Mouse (Mus musculus): ENCODE measurements at regions not wholly inside any gene's neighbourhood (a gene's known extent, or its start where the extent isn't known, plus 50 kb on each side); places are given as distances from the start of the nearest gene placed in this dataset.

GRCm38 (mm10) chr16:24213577-24213976 is 179.7 kb upstream of the Lpp start:
- DNase-seq: no peak

- DNase-seq: no peak
Observed at GRCm38 (mm10) chr16:24212702-24213101, 180.6 kb upstream of the Lpp start.

GRCm38 (mm10) chr16:24211588-24211987 is 181.7 kb upstream of the Lpp start:
- no peak for DNase-seq

- no peak for DNase-seq
Observed at GRCm38 (mm10) chr16:24208876-24209275, 184.4 kb upstream of the Lpp start.

GRCm38 (mm10) chr16:24208118-24208517 is 185.2 kb upstream of the Lpp start:
- DNase-seq: no peak

- DNase-seq: no peak
Observed at GRCm38 (mm10) chr16:24207056-24207455, 186.3 kb upstream of the Lpp start.

GRCm38 (mm10) chr16:24206461-24206861 is 186.8 kb upstream of the Lpp start:
- no peak for DNase-seq

- DNase-seq: no peak
Observed at GRCm38 (mm10) chr16:24205594-24205993, 187.7 kb upstream of the Lpp start.

GRCm38 (mm10) chr16:24204064-24204730 is 189.1 kb upstream of the Lpp start:
- DNase-seq: no peak

GRCm38 (mm10) chr16:24202653-24203052 is 190.7 kb upstream of the Lpp start:
- no peak for DNase-seq

- DNase-seq: no peak
Observed at GRCm38 (mm10) chr16:24201455-24201854, 191.9 kb upstream of the Lpp start.

- DNase-seq: no peak
Observed at GRCm38 (mm10) chr16:24200200-24200599, 193.1 kb upstream of the Lpp start.

- peak; percentile 27 for DNase-seq
Observed at GRCm38 (mm10) chr16:24199408-24200167, 193.7 kb upstream of the Lpp start.

- DNase-seq: no peak
Observed at GRCm38 (mm10) chr16:24198291-24198690, 195.0 kb upstream of the Lpp start.

GRCm38 (mm10) chr16:24197618-24198017 is 195.7 kb upstream of the Lpp start:
- no peak for DNase-seq

- no peak for DNase-seq
Observed at GRCm38 (mm10) chr16:24193945-24194344, 199.4 kb upstream of the Lpp start.

- DNase-seq: no peak
Observed at GRCm38 (mm10) chr16:24193251-24193873, 199.9 kb upstream of the Lpp start.

- DNase-seq: no peak
Observed at GRCm38 (mm10) chr16:24192013-24192412, 201.3 kb upstream of the Lpp start.

- DNase-seq: no peak
Observed at GRCm38 (mm10) chr16:24187131-24187530, 198.5 kb upstream of the Bcl6 start.

GRCm38 (mm10) chr16:24185989-24186388 is 197.3 kb upstream of the Bcl6 start:
- DNase-seq: no peak

GRCm38 (mm10) chr16:24184846-24185245 is 196.2 kb upstream of the Bcl6 start:
- DNase-seq: no peak

- no peak for DNase-seq
Observed at GRCm38 (mm10) chr16:24183216-24183615, 194.6 kb upstream of the Bcl6 start.

GRCm38 (mm10) chr16:24181388-24181787 is 192.7 kb upstream of the Bcl6 start:
- no peak for DNase-seq

- DNase-seq: no peak
Observed at GRCm38 (mm10) chr16:24180666-24181065, 192.0 kb upstream of the Bcl6 start.

Data from liver (tissue).